Mouse (Mus musculus) heart, adult 9 months (tissue): ENCODE measurements around the gene Slc34a1.
A peak's percentile ranks its signal among the peaks of the same experiment; 100 is the strongest.

Source experiments
- DNase-seq, 2 experiments: peaks; one replicate each; pipeline ENCODE4 v3.0.0; 2022; ENCODE audit warnings: low spot score in 2 of 2

The Slc34a1 gene

GRCm38 (mm10) chr13:55398088-55398487, at the start of gene Slc34a1:
Gene Slc34a1, plus strand, starts transcription at chr13:55398187.
- DNase-seq = no peak

- no peak for DNase-seq
Measured at GRCm38 (mm10) chr13:55361145-55361544, 36.8 kb upstream of the Slc34a1 start.

DNA sequence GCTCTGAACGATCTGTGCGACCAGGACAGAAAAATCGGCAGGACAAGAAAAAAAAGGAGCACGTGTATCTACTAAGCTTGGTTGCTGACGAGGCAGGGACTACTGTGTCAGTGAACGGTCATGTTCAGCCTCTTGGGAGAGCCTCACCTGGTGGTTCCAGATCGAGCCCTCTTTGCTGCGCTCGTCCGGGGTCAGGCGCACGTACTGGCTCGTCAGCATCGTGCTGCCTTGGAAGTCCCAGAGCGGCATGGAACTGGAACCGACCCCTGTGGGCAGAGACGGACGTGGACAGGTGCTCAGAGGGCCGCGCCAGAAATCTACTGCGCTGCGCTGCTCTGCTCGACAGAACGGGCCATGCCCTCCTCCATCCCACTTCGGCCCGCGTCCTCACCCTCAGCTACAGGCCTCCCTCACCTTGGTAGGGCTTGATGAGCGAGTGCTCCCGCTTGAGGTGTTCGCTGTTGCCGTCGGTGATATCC, 36.0 kb upstream of the Slc34a1 start:
- DNase-seq = peak in 1 of 2 experiments; percentile 10

GRCm38 (mm10) chr13:55362453-55363060, 35.4 kb upstream of the Slc34a1 start, which contains the start of gene Lman2:
Gene Lman2, minus strand, starts transcription at chr13:55362783.
- DNase-seq = peak; percentile 99

DNA sequence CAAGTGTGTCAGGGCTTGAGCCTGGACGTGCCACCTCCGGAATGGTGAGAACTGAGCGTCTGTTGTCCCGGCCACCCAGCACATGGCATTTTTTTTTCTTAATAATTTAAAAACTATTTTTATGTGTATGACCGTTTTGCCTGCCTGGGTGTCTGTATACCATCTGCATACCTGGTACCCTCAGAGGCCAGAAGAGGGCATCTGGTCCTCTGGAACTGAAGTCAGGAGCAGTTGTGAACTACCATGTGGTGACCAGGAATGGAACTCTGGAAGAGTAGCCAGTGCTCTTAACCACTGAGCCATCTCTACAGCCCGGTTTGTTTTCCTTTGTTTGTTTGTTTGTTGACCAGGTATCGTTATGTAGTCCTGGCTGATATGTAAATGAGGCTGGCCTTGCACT, 29.6 kb upstream of the Slc34a1 start:
- no peak for DNase-seq

- peak; percentile 7 to 59 for DNase-seq
Measured at GRCm38 (mm10) chr13:55369531-55370114, 28.4 kb upstream of the Slc34a1 start, which contains the start of gene Rgs14. Gene Rgs14, plus strand, starts transcription at chr13:55369732.

DNA sequence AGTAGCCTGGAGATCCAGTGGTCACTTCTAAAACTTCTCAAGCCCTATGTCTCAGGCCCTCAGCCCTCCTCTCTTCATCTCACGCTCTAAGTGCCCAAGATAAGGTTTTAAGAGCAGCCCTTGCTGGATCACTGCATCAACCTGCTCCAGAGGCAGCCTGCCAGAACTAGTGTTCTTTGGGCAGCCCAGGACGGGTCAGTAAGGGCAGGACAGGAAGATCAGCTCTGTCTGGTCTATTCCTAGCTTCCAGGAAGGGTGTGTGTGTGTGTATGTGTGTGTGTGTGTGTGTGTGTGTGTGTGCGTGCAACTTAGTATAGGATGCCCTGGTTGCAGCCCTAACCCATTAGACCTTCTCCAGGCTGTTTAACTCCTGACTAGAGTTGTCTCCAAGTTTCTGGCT, 27.8 kb upstream of the Slc34a1 start:
- peak; percentile 22 to 32 for DNase-seq

DNA sequence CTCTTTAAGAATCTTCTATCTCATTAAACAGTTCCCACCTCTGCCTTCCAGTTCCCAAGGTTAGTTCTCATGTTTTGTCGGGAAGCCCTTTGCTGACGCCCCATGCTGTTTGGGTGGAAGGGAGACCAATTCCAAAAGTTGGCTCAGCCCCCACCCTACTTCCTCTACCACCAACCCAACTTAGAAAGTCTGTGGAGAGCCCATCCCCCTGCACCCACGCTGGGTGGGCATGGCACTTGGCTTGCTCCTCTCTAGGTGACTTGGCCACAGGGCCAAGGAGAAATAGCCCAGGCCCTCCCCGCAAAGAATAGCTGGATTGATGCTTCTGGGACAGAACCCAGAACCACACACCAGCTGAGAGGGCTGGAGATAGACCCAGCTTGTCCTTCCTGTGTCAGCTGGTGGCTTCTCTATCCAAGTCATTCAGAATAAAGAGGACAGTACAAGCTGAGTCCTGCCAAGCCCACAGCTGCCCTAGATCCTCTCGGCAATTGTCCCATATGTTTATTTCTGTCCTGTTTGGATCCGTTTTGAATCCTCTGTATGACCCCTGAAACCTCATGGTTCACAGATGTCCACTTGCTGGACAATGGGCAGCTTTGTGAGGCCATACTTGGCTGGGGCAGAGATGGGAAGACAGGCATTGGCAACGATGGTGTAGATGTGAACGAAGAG, 26.8 kb upstream of the Slc34a1 start:
- peak; percentile 14 to 46 for DNase-seq

- DNase-seq = no peak
Measured at GRCm38 (mm10) chr13:55371740-55372139, 26.2 kb upstream of the Slc34a1 start.

DNA sequence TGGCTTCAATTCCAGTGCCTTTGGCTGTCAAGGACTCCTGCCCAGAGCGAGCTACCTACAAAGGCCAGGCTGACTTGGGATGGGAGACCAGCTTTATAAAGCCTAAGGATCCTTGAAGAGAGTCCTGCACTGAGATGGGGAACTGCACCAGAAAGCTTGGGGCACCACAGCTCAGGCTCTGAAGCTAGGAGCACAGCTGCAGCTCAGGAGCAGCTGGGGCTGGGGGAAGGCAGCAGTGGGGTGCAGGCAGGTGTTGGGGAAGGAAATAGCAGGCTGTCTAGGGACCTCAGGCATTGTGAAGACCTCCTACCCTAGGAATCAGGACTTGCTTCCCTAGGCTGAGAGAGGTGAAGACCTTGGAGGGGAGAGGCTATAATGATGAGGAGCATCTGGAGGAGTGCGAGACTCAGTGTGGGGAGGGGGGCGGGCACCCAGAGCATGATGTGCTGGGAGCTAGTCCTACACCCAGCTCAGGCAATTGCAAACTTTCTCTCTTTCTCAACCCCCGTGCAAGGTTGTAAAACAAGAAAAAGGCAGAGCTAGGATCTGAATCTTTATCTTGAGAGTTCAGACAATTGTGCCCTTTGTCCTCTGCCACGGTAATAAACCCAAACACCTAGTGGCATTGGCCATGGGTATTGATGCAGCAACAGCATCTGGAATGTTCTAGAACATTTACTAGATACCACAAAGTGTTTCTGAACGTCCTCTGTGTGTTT, 23.6 kb upstream of the Slc34a1 start:
- no peak for DNase-seq

GRCm38 (mm10) chr13:55375877-55376276, 22.1 kb upstream of the Slc34a1 start:
- no peak for DNase-seq

DNA sequence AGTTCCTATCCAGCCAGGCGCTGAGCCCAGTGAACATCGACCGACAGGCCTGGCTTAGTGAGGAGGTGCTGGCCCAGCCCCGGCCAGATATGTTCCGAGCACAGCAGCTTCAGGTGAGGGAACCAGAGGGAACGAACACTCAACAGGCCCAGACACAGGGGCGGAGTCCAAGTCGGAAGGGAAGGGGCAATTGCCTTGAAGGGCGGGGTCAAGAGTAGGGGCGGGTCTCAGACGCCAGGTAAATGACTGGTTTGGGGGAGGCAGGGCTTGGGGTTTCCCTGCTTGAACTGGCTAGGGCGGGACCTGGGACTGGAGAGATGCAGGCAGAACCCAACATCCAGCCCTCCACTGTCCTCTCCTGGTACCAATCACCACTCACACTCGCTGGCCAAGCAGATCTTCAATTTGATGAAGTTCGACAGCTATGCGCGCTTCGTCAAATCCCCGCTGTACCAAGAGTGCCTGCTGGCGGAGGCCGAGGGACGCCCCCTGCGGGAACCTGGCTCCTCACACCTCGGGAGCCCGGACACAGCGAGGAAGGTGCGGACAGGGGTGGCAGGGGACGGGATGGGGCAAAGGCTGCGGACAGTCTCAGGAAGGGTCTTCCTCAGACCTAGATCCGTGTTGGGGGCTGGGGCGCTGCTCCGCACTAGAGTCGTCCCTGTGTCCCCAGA, 18.9 kb upstream of the Slc34a1 start:
- DNase-seq = no peak

DNA sequence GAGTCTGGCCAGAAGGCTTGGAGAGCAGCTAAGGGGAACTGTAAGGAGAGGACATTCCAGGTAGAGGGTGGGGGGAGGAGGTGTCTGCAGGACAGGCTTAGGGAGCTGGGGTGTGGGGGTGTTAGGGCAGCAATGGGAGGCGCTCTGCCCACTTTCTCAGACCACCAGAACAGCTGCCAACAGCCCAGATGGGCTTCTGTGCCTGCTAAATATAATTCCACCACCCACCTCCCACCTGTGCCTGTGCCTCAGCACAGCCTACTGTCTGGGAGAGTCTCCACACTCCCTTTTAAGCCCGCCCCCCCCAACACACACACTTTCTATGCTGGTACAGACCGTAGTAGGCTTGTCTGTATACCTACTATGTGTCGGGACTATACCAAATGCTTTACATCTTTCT, 16.2 kb upstream of the Slc34a1 start:
- no peak for DNase-seq

- no peak for DNase-seq
Measured at GRCm38 (mm10) chr13:55390644-55391043, 7.3 kb upstream of the Slc34a1 start.

GRCm38 (mm10) chr13:55391626-55392029, 6.4 kb upstream of the Slc34a1 start:
- no peak for DNase-seq

GRCm38 (mm10) chr13:55392933-55393332, 5.1 kb upstream of the Slc34a1 start:
- no peak for DNase-seq

GRCm38 (mm10) chr13:55399300-55400038, 1.5 kb downstream of the Slc34a1 start:
- DNase-seq = no peak

GRCm38 (mm10) chr13:55400039-55400346, 2.0 kb downstream of the Slc34a1 start:
- DNase-seq = no peak

DNA sequence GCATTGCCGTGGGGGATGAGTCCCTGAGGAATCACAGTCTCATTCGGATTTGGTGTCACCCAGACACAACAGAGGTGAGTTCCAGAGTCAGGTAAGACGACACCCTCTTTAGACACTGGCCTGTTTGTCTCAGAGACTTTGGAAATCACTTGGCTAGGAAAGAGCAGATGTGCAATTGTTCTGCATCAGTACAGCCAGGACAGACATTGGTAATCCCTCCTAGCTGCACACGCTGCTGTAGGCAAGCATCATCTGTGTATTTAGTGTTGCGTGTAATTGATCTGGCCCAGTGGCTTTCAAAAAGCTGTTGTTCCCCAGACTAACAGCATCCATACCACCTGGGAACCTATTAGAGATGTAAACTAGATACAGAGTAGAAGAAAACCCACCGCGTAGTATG, 5.3 kb downstream of the Slc34a1 start:
- no peak for DNase-seq

- no peak for DNase-seq
Measured at GRCm38 (mm10) chr13:55403935-55404852, 6.2 kb downstream of the Slc34a1 start.
